Mouse (Mus musculus) adrenal gland, adult 10 weeks (tissue): ENCODE results near the gene AL732309.1. TPM values are rescaled to one million over a fixed set of nuclear protein-coding genes. Genes with fewer than 3 reads are reported as not detected.

Experiments
- polyA plus RNA-seq: library from polyadenylated mRNA; stranded (reverse); fragments of 350-450 nt; fragmentation: Illumina TruSeq; extraction: RNeasy Lipid Tissue Mini Kit (QIAGEN cat#74804); gene quantifications from one replicate; pipeline ENCODE4 v1.2.3, GENCODE M21; 2014; ENCODE audit warnings: low read depth, low replicate concordance

Gene AL732309.1
- polyA plus RNA-seq: 0.93 TPM

GRCm38 (mm10) chr2:25246183-25247072 lies at the start of gene AL732309.1:
AL732309.1 (minus strand) TSS chr2:25246863.

GRCm38 (mm10) chr2:25289651-25290050 lies 43.0 kb upstream of the AL732309.1 start, which contains the start of gene Lrrc26:
Lrrc26 (plus strand) TSS chr2:25289915.

DNA sequence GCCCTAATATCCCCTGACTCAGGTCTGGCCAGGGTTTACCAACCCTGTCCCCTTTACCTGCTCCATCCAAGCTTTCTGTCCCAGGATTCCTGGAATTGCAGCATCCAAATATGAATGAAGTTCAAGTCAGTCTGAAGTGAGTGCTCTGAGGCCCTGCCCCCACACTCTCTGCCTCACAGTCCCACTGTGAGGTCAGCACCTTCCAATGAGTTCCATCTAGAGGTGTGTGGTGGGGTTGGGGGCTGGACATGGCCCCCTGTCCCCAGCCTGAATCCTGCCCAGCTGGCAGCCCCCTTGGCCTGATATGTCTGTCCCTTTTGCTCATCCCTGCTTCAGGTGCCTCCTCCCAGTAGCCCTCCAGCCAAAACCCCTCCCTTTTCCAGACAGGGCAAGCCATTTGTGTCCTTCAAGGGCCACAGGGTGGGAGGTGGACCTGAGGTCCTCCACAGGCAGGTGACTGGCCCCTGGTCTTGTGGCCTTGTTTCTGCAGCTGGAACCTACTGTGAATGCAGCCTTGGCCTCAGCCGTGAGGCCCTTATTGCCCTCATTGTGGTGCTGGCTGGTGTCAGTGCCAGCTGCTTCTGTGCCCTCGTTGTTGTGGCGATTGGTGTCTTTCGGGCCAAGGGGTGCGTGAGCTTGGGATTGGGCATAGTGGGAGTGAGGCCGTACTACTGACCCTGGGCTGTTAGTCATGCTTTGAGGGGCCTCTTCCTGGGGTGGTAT lies 41.4 kb upstream of the AL732309.1 start, which contains the start of gene Tmem210:
TSS of gene Tmem210 (plus strand) at position 219 of the 723 bp plus-strand sequence.

GRCm38 (mm10) chr2:25271827-25272511 lies 25.3 kb upstream of the AL732309.1 start, which contains the start of the genes Ssna1 and Anapc2:
Ssna1 (minus strand) TSS chr2:25272438.
Anapc2 (plus strand) TSS chr2:25272478.

DNA sequence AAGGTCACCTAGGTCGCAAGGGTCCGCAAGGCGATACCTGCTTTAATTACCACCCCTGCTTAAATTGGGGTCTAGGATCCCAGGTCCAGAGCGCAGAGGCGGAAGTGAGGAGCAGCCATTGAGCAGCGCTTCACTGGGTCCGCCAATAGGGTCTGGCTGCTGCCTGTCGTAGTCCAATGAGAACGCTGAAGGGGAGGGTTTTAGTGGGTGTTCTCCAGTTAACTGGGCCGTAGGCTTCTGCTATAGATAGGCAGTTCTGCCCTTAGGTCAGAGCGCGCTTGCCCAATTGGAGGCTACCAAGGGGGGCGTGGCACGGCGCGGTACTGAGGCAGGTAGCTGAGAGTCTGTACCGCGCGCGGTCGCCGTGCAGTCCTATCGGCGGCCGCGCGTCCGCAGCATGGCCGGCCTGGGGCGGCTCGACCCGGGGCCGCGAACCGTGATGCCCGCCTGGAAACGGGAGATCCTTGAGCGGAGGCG lies 15.7 kb upstream of the AL732309.1 start, which contains the start of gene Tprn:
TSS of gene Tprn (plus strand) at position 328 of the 477 bp plus-strand sequence.

GRCm38 (mm10) chr2:25255284-25255779 lies 8.7 kb upstream of the AL732309.1 start, which contains the start of gene Tmem203:
Tmem203 (plus strand) TSS chr2:25255439.

GRCm38 (mm10) chr2:25242101-25242506 lies 4.6 kb downstream of the AL732309.1 start, which contains the start of the genes Rnf208 and Cysrt1:
Rnf208 (plus strand) TSS chr2:25242255.
Cysrt1 (minus strand) TSS chr2:25242452.

GRCm38 (mm10) chr2:25236614-25237013 lies 10.0 kb downstream of the AL732309.1 start, which contains the start of gene Rnf224:
Rnf224 (minus strand) TSS chr2:25236787.

GRCm38 (mm10) chr2:25234050-25234449 lies 12.6 kb downstream of the AL732309.1 start, which contains the start of gene Slc34a3:
Slc34a3 (minus strand) TSS chr2:25234364.

DNA sequence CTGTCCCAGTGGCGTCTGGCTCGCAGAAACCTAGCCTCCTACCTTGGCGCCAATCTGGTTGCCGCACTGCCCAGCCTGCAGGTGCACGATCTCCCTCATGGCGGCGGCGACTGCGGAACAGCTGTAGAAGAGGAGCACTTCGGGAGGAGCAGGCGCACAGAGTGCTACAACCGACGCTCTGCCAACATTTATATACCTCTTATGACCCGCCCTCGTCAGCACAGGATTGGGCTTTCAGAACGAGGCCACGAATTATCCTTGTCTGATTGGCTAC lies 22.2 kb downstream of the AL732309.1 start, which contains the start of gene Tubb4b:
TSS of gene Tubb4b (minus strand) at position 211 of the 274 bp plus-strand sequence.

DNA sequence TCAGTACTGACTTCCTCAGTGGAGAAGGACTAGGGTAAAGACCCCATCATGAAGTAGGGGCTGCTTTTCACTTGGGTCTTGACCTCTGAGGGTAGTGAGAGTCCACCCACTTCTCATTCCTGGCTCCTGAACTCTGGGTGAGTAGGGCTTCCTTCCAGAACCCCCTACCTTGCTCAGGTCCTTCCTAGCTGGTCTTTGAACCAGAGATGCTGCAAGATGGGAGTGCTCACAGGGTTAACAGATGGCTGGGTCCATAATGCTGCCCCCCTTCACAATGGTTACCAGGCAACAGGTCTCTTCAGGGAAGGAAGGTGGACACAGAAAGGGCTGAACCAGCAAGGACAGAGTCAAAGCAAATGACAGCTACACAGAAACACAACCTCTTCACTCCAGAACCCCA lies 28.2 kb downstream of the AL732309.1 start, which contains the start of gene Fam166a:
TSS of gene Fam166a (plus strand) at position 301 of the 400 bp plus-strand sequence.

GRCm38 (mm10) chr2:25214444-25214843 lies 32.2 kb downstream of the AL732309.1 start, which contains the start of gene Stpg3:
Stpg3 (minus strand) TSS chr2:25214637.

GRCm38 (mm10) chr2:25211121-25211670 lies 35.5 kb downstream of the AL732309.1 start, which contains the start of gene Nelfb:
Nelfb (minus strand) TSS chr2:25211489.

GRCm38 (mm10) chr2:25196172-25196954 lies 50.3 kb downstream of the AL732309.1 start, which contains the start of gene Tor4a:
Tor4a (minus strand) TSS chr2:25196886.

Other genes with a start within 250 kb of the AL732309.1 start
- 4.8 TPM for gene Nsmf, start 192.5 kb downstream of the AL732309.1 start, polyA plus RNA-seq
- gene Entpd8, start 166.6 kb downstream of the AL732309.1 start, polyA plus RNA-seq: not detected
- not detected for gene Noxa1, start 151.7 kb downstream of the AL732309.1 start, polyA plus RNA-seq
- 3.8 TPM for gene Nrarp, start 66.1 kb downstream of the AL732309.1 start, polyA plus RNA-seq
- 5.8 TPM for gene Tor4a, start 50.0 kb downstream of the AL732309.1 start, polyA plus RNA-seq
- 6.9 TPM for gene Nelfb, start 35.4 kb downstream of the AL732309.1 start, polyA plus RNA-seq
- not detected for gene Stpg3, start 32.2 kb downstream of the AL732309.1 start, polyA plus RNA-seq
- not detected for gene Fam166a, start 28.1 kb downstream of the AL732309.1 start, polyA plus RNA-seq
- gene Tubb4b, start 22.2 kb downstream of the AL732309.1 start, polyA plus RNA-seq: 50.4 TPM
- gene Slc34a3, start 12.5 kb downstream of the AL732309.1 start, polyA plus RNA-seq: not detected
- gene Rnf224, start 10.1 kb downstream of the AL732309.1 start, polyA plus RNA-seq: not detected
- not detected for gene Rnf208, start 4.6 kb downstream of the AL732309.1 start, polyA plus RNA-seq
- gene Cysrt1, start 4.4 kb downstream of the AL732309.1 start, polyA plus RNA-seq: not detected
- not detected for gene Tmem203, start 8.6 kb upstream of the AL732309.1 start, polyA plus RNA-seq
- gene Tprn, start 15.8 kb upstream of the AL732309.1 start, polyA plus RNA-seq: 0.52 TPM
- gene Ssna1, start 25.6 kb upstream of the AL732309.1 start, polyA plus RNA-seq: 2.9 TPM
- gene Anapc2, start 25.6 kb upstream of the AL732309.1 start, polyA plus RNA-seq: 6.7 TPM
- gene Tmem210, start 41.3 kb upstream of the AL732309.1 start, polyA plus RNA-seq: not detected
- gene Lrrc26, start 43.1 kb upstream of the AL732309.1 start, polyA plus RNA-seq: not detected
- 2.7 TPM for gene Grin1, start 72.3 kb upstream of the AL732309.1 start, polyA plus RNA-seq
- gene Man1b1, start 85.5 kb upstream of the AL732309.1 start, polyA plus RNA-seq: 23.9 TPM
- gene Dpp7, start 109.5 kb upstream of the AL732309.1 start, polyA plus RNA-seq: 15.1 TPM
- gene Uap1l1, start 118.8 kb upstream of the AL732309.1 start, polyA plus RNA-seq: 0.41 TPM
- not detected for gene Sapcd2, start 125.5 kb upstream of the AL732309.1 start, polyA plus RNA-seq
- gene Entpd2, start 149.0 kb upstream of the AL732309.1 start, polyA plus RNA-seq: 1.6 TPM
- gene Npdc1, start 152.5 kb upstream of the AL732309.1 start, polyA plus RNA-seq: 16.0 TPM
- not detected for gene Fut7, start 176.4 kb upstream of the AL732309.1 start, polyA plus RNA-seq
- 1.9 TPM for gene Abca2, start 181.8 kb upstream of the AL732309.1 start, polyA plus RNA-seq
- gene Clic3, start 210.0 kb upstream of the AL732309.1 start, polyA plus RNA-seq: not detected
- 1.5 TPM for gene Paxx, start 214.2 kb upstream of the AL732309.1 start, polyA plus RNA-seq
- not detected for gene Ptgds, start 223.2 kb upstream of the AL732309.1 start, polyA plus RNA-seq
- gene Lcn12, start 247.0 kb upstream of the AL732309.1 start, polyA plus RNA-seq: not detected